Mouse (Mus musculus): ENCODE data around the gene Enkur.

Gene Enkur

DNA sequence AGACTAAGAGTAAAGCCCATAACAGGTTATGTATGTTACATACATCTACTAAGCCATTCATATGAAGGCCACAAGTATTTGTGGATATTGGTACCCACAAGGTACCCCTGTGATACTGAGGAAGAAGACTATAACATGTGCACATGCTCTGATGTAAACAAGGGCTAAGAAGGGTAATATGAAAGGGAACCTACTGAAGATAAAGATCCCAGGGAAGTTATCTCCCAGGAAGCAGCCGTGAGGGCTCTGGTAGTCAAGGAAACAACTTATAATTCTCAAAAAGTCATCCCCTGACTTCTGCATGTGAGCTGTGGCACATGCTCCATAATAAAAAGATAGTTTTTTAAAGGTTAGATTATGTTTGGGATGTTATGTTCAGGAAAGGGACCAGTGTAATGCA is 13.9 kb downstream of the Enkur start:
- in situ Hi-C loops (cut with MboI, MseI): loop anchor here (25.0 kb wide), 1 partner anchor 304 kb away; no protein-coding TSS in a partner anchor

GRCm38 (mm10) chr2:21188610-21189009 is 16.6 kb downstream of the Enkur start:
- in situ Hi-C loops (cut with MboI, MseI): loop anchor here (25.0 kb wide), 1 partner anchor 301 kb away; no protein-coding TSS in a partner anchor

DNA sequence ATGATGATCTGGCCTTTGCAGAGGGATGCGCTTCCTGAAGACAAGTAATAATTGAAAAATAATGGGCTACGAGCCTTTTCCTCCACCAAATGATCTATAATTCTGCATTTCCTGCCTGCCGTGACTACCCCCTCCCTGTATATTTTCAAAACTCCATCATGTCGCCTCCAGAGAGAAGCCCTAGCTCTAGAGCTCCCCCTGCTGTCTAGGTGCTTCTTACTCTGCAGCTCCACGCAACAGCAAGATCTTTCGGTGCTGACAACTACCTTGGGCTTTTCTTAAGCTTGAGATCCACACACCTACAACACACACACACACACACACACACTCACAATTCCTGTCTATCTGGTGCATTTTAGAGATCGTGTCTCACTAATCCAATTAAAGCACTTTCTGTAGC is 17.6 kb downstream of the Enkur start:
- in situ Hi-C loops (cut with MboI, MseI): loop anchor here (25.0 kb wide), 1 partner anchor 300 kb away; no protein-coding TSS in a partner anchor

DNA sequence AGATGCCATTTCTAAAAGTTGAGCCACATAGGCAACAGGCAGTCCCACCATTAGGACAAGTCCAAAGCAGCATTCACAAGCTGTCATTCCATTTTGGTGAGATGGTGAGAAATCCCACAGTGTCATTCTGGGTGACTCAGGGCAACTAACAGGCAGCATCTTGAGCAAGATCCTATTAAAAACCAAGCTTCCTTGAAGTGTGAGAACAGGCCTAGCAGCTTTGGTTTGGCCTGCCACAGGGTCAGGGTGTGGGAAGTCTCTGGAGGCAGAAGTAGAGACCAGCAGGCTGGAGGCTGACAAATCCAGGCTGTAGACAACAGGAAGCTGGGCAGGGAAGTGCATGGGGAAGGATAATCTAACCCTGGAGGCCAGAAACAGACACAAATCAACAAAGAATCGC is 22.4 kb downstream of the Enkur start:
- in situ Hi-C loops (cut with MboI, MseI): loop anchor here (5.0 to 25.0 kb wide), 2 partner anchors 54 to 296 kb away; no protein-coding TSS in a partner anchor

GRCm38 (mm10) chr2:21179136-21179535 is 26.0 kb downstream of the Enkur start:
- in situ Hi-C loops (cut with MboI, MseI): loop anchor here (25.0 kb wide), 1 partner anchor 292 kb away; no protein-coding TSS in a partner anchor

GRCm38 (mm10) chr2:21172797-21173196 is 32.4 kb downstream of the Enkur start:
- in situ Hi-C loops (cut with MboI, MseI): no loop called here

GRCm38 (mm10) chr2:21167916-21168315 is 37.2 kb downstream of the Enkur start:
- in situ Hi-C loops (cut with MboI, MseI): no loop called here

DNA sequence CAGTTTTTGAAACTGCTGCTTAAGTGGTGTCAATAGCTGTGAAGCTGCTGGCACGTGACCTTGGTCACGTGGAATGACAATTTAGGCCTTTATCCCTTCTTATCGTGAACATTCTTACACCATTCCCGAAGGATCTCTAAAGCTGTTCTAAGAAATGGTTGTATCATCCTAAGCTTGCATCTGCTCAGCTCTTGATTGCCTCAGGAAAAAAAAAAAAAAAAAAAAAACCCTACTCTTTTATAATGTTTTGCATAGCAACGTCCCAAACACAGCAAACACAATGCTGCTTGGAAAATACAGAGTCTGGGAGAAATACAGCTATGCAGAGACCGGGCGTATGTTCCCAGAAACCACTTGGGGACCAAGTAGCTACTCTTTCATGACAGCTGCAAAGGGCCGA is 40.9 kb downstream of the Enkur start:
- in situ Hi-C loops (cut with MboI, MseI): no loop called here

DNA sequence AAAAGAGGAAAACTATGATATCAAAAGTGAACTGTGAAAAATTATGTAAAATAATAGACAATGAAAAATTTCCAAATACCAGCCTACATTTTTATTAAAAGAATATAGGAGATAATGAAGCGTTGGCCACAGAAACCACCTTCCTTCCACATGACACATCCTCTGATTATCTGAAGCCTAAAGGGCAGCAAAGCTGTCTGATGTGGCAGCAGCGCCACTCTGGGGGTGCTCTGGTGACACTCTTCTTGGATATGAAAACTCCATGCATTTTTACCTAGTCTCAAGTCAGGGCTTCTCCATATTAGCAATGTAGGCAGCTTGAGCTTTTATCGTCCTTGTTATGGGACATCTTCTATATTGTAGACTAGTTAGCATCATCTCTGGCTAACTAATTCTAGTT is 51.7 kb downstream of the Enkur start:
- in situ Hi-C loops (cut with MboI, MseI): no loop called here

- in situ Hi-C loops (cut with MboI, MseI): no loop called here
Observed at GRCm38 (mm10) chr2:21147169-21147568, 58.0 kb downstream of the Enkur start.

- in situ Hi-C loops (cut with MboI, MseI): no loop called here
Observed at GRCm38 (mm10) chr2:21146486-21146885, 58.7 kb downstream of the Enkur start.

DNA sequence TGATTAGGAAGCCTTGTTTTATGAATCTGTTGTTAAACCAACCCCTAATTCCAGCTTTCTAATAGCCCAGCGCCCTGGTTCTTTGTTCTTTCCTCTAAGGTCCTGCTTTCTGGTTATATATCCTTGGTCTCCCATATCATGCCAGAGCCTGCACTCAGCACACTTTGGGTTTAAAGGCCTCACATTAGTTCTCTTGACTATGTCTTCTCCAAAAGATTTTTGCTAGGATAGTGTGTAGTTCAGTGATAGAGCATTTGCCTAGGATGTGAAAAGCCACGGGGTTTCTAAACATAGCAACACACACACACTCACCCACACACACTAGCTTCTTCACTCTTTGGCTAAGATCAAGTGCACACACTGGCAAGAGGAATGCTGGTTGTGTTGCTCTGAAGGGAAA is 62.5 kb downstream of the Enkur start:
- in situ Hi-C loops (cut with MboI, MseI): no loop called here

DNA sequence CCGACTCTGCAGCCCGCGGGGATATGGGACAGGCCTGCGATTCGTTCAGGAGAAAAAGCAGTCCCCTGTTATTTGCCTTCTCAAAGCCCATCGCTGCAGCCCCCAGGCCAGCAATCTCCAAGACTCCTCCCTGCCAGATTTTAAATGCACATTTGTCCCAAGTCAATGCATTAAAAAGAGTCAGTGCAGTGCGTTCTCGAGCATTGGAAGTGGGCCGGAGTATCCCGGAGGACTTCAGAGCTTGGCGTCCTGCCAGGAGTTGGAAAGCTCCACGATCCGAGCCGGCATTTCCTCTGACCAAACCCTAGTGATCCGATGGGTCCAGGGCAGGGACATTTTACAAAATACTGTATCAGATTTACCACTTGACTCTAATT is 63.0 kb downstream of the Enkur start:
- in situ Hi-C loops (cut with MboI, MseI): no loop called here

DNA sequence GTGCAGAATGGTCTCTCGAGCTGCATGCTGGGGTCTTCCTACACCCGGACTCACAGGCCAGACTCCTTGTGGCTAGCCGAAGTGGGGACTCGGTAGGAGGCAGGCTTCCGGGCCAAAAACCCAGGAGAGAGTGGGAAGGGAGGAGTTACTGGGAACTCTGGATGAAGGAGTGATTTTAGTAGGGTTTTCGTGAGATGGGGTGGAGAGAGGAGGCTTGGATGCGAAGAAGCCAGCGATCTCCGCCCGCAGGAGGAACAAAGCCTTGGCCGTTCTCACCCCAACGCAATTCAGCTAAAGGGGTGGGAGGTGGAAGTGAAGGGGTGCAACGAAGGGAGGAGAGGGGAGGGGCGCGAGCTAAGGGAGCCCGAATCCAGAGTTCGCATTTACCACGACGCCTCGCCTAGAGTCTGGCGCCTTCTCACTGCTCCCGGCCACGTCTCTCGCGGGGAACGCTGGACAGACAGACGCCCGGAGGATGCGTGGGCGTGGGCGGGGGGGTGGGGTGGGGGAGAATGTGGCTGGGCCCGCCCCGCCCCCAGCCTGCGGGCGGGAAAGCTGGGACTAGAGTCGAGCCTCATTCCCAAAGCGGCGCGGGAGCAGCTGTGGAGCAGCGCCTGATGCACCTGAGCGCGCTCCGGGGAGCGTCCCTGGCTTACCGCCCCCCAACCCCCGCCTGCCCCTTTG is 63.5 kb downstream of the Enkur start:
- in situ Hi-C loops (cut with MboI, MseI): no loop called here

- in situ Hi-C loops (cut with MboI, MseI): no loop called here
Observed at GRCm38 (mm10) chr2:21141189-21141519, 64.0 kb downstream of the Enkur start.
